Mouse (Mus musculus) olfactory bulb, adult 2 months (tissue): ENCODE data around the gene Apba1.

Source experiments
- CTCF ChIP-seq: fragments of 200-500 bp; IDR thresholded peaks from 2 replicates; pipeline ENCODE4 v1.5.1; 2012; ENCODE audit warnings: low read depth, mild to moderate bottlenecking, low read length, moderate library complexity; ENCODE audit not compliant: insufficient read depth
- POLR2A ChIP-seq: fragments of 200-500 bp; IDR thresholded peaks from 2 replicates; pipeline ENCODE4 v1.6.1; 2012; ENCODE audit warnings: mild to moderate bottlenecking, low read depth, low read length, moderate library complexity; ENCODE audit not compliant: insufficient read depth

GRCm38 (mm10) chr19:23810512-23810911 is 51.8 kb downstream of the Apba1 start:
- TF ChIP-seq POLR2A (no peak), CTCF (no peak)
